Mouse (Mus musculus) bone marrow, adult 2 months (tissue): Measurements from ENCODE around the gene Vsig2. TPM values are rescaled to one million over a fixed set of nuclear protein-coding genes. Genes with fewer than 3 reads are reported as not detected.
A peak's percentile ranks its signal among the peaks of the same experiment; 100 is the strongest.

ENCODE experiments used
- H3K27ac ChIP-seq: fragments of 200-500 bp; 2 replicates; pipeline ENCODE4 v1.5.1; 2012; ENCODE audit warnings: low read depth, mild to moderate bottlenecking, control low read depth, inconsistent platforms, low read length; ENCODE audit not compliant: control insufficient read depth, poor library complexity, insufficient read depth
- H3K4me1 ChIP-seq: fragments of 200-500 bp; 2 replicates; pipeline ENCODE4 v1.6.1; 2011; ENCODE audit warnings: low read length; ENCODE audit not compliant: control insufficient read depth, insufficient read depth
- H3K4me3 ChIP-seq: fragments of 200-500 bp; replicated peaks from 2 replicates; pipeline ENCODE3; 2011; ENCODE audit warnings: mild to moderate bottlenecking, low read depth, low read length, control low read depth; ENCODE audit not compliant: control insufficient read depth
- CTCF ChIP-seq: fragments of 200-500 bp; IDR thresholded peaks from 2 replicates; pipeline ENCODE4 v1.5.1; 2011; ENCODE audit warnings: low read length, control low read depth; ENCODE audit not compliant: control insufficient read depth, insufficient read depth
- POLR2A ChIP-seq: fragments of 200-500 bp; IDR thresholded peaks from 2 replicates; pipeline ENCODE4 v1.6.1; 2011; ENCODE audit warnings: low read depth, mild to moderate bottlenecking, control low read depth, low read length, borderline replicate concordance; ENCODE audit not compliant: control insufficient read depth
- WGBS: fragments of 180-500 bp; shearing (Covaris S2); methylation state at CpG from one replicate; pipeline ENCODE4 v1.1.7; 2018; 5-methylcytosine and 5-hydroxymethylcytosine counted together
- polyA plus RNA-seq: library from polyadenylated mRNA; stranded (reverse); fragments of >200 nt; gene quantifications from 2 replicates; pipeline ENCODE4 v1.2.4, GENCODE M21; 2011; ENCODE audit warnings: low replicate concordance; ENCODE audit not compliant: missing spikeins, insufficient read depth, insufficient read length

Gene Vsig2
- polyA plus RNA-seq, 1 experiment, result 12.2 TPM

DNA sequence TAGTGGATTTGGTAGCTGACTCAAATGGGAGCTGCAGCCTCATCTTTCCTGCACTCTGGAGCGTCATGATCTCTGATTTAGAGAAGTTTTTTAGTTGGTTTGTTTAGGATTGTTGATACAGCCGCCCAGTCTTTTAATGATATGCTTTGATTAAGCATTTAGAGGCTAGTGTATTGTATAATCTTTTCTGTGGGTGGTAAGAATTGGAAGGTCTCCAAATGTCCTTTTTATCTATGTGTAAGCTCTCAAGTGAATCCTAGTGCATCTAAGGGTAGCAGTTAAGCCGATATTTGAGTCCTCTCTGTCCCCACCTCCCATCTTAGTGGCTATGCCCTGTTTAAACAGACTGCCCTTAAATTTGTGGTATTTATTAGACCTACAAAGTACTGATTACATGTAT is 24.6 kb upstream of the Vsig2 start:
- TF ChIP-seq CTCF, result no peak
- TF ChIP-seq POLR2A, result no peak
- 81% methylated on average over 3 of the region's 3 CpGs for WGBS
- H3K27ac ChIP-seq, result no peak overlapping the region

GRCm38 (mm10) chr9:37517467-37517866 is 21.6 kb upstream of the Vsig2 start:
- Histone ChIP-seq H3K4me1 (peaks cover 2% of the 10 kb centered on the region), H3K4me3 (no peak overlapping the region), H3K27ac (no peak overlapping the region)
- no peak for TF ChIP-seq POLR2A
- TF ChIP-seq CTCF, result no peak
- WGBS, result 11% methylated on average over 1 of the region's 1 CpGs

More for the DNA sequence above, 24.6 kb upstream of the Vsig2 start:
- peaks cover 2% of the 10 kb centered on the region for H3K4me1 ChIP-seq
- H3K4me3 ChIP-seq, result no peak overlapping the region

DNA sequence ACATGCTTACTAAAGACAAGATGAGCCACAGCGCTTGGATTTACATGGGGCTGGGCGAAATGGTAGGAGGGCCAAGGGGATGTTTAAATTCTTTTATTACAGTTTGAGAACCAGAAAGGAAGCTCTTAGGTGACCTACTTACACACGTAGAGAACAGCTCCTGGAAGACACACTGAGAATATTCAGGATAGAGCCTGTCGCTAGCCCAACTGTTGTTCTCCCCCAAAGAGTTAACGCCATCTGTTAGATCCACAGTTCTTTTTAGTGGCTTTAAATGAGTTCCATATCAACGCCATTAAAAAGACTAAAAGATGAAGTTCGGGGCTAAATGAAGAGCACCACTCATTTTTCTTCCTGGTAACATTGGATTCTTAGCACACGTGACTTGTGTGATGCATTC is 20.1 kb upstream of the Vsig2 start:
- WGBS, result 86% methylated on average over 8 of the region's 8 CpGs
- H3K4me3 ChIP-seq, result no peak overlapping the region
- H3K27ac ChIP-seq, result no peak overlapping the region
- TF ChIP-seq CTCF, result no peak
- H3K4me1 ChIP-seq, result peaks cover 2% of the 10 kb centered on the region

- H3K27ac ChIP-seq, result no peak overlapping the region
- TF ChIP-seq POLR2A (no peak), CTCF (no peak)
- H3K4me1 ChIP-seq, result peaks cover 2% of the 10 kb centered on the region
- no peak overlapping the region for H3K4me3 ChIP-seq
- WGBS, result 81% methylated on average over 2 of the region's 2 CpGs
Measured at GRCm38 (mm10) chr9:37519995-37520394, 19.1 kb upstream of the Vsig2 start.

DNA sequence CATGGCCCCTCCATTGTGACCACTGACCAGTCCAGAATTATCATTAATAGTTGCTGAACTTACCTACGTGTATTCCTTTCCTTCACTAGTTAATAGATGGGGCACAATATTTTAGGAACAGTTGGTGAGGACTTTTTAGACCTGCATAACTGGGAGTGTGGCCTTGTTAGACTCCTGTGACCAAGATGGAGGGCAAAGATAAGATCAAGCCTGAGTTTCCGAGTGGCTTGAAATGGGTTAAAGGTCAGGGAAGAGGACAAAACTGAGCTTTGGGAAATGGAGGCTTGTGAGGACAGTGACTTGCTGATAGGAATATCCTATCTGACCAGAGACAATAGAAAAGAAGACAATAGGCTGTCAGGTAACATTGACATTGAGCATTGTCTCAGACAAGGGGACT is 13.6 kb upstream of the Vsig2 start:
- no peak overlapping the region for H3K27ac ChIP-seq
- no peak overlapping the region for H3K4me3 ChIP-seq
- TF ChIP-seq CTCF (no peak), POLR2A (no peak)
- H3K4me1 ChIP-seq, result no peaks in the 10 kb centered on the region
- 78% methylated on average over 2 of the region's 2 CpGs for WGBS

DNA sequence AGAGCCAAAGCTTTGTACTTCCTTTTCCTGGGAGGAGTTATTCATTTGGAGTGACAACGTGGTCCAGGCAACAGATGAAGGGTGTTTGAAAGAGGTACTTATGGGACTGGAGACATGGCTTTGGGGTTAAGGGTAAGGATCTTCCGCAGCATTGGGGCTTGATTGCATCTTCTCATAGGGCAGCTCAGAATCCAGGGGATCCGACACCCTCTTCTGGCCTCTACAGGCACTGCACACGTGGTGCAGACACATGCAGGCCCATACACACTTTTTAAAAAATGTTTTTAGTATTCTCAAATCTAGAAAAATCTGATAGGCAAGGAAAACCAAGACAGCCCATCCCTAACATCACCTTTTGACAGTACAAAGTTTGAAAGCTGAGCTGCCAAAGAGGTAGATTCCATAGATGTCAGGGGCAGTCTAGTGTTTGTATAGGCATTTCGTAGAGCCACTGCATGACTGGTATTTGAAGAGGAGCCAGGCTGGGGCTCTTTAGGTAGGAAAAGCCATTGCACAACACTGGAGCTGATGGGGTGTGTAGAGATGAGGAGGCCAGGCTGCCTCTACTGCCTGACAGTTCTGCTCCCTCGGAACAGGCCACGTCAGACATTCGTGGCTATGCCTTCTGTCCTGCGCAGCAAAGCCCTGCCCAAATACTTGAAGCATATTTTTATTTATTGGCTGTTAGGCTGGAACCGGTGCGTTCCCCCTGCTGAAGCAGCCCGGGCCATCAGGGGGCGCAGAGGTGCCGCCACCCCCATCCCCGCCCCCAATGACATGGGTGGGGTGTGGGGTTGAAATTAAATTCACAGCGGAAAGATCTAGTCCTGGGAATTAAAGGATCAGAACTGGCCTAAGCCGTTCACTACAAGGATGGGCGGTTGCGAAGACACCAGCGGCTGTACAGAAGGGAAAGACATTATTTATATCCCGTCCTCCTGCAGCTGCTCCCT is 12.3 kb upstream of the Vsig2 start:
- 20% methylated on average over 21 of the region's 21 CpGs for WGBS

DNA sequence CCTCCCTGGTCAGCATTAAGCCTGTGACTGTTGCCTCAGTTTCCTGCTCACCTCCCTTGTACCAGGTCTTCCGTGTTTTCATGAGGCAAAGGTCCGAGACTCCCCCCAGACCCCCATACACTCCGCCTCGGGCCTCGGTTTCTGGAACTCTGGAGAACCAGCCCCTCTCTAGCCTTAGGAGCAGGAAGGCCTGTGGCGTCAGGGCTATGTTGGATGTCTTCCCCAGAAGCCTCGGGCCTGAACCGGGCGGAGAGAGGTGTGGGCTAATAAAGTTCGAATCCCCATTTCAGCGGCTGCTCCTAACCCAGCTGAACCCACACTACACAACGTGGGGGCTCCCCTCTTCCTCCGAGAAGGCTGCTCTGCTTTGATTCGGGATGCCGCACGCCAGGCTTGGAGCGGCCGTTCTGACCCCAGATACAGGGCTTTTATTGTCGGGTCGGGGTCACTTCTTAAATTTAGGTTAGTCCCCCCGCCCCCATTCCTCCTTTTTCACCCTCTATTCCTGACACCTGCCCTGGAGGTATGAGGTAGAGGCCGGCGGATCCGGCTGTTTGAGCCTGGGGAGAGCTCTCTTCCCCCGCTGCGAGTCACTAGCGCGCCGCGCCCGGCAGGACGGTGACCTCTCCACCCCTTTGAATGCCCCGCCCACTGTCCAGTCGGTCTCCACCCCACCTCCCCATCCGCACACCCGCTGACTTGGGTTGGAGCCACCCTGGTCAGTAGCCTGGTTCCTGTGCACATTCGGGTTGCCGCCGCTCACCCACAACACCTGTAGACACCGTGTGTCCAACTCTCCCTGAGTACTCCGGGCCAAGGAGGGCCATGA is 11.4 kb upstream of the Vsig2 start, which contains the start of gene Esam:
Gene Esam (plus strand): TSS at position 683 of the 829 bp plus-strand sequence.
- peak within 1 kb of the TSS; percentile 16 for H3K4me3 ChIP-seq
- TF ChIP-seq POLR2A, result no peak
- TF ChIP-seq CTCF, result no peak

More for the DNA sequence above, 12.3 kb upstream of the Vsig2 start:
- TF ChIP-seq CTCF (peak; percentile 36; the same call in 1 of the 2 replicates), POLR2A (no peak)
- H3K27ac ChIP-seq, result no peak overlapping the region
- no peak overlapping the region for H3K4me3 ChIP-seq
- no peaks in the 10 kb centered on the region for H3K4me1 ChIP-seq

More for the DNA sequence above, 11.4 kb upstream of the Vsig2 start, which contains the start of gene Esam:
- Histone ChIP-seq H3K4me1 (no peaks in the 10 kb centered on the region), H3K27ac (no peak within 1 kb of the TSS; the same call in 1 of the 2 replicates)
- 3% methylated on average over 41 of the region's 41 CpGs for WGBS
